Mouse (Mus musculus): Measurements from ENCODE around the gene Fam168b.

- no peak for TF ChIP-seq CTCF (IDR thresholded peaks at IDR 0.05; ENCODE audit: low read depth)
- no peak for TF ChIP-seq EP300 (IDR thresholded peaks at IDR 0.05; ENCODE audit: low read depth)
Measured at GRCm38 (mm10) chr1:34822746-34823145, 20.1 kb downstream of the Fam168b start.

Data from liver, postnatal 0 days (tissue).